Mouse (Mus musculus): Measurements from ENCODE around the gene Dnajc12.
"Not testable (repeated sequence)": the region's sequence is repeated elsewhere in the genome, so short reads cannot be mapped to it uniquely, and the experiment has no call there.

Dnajc12 gene

DNA sequence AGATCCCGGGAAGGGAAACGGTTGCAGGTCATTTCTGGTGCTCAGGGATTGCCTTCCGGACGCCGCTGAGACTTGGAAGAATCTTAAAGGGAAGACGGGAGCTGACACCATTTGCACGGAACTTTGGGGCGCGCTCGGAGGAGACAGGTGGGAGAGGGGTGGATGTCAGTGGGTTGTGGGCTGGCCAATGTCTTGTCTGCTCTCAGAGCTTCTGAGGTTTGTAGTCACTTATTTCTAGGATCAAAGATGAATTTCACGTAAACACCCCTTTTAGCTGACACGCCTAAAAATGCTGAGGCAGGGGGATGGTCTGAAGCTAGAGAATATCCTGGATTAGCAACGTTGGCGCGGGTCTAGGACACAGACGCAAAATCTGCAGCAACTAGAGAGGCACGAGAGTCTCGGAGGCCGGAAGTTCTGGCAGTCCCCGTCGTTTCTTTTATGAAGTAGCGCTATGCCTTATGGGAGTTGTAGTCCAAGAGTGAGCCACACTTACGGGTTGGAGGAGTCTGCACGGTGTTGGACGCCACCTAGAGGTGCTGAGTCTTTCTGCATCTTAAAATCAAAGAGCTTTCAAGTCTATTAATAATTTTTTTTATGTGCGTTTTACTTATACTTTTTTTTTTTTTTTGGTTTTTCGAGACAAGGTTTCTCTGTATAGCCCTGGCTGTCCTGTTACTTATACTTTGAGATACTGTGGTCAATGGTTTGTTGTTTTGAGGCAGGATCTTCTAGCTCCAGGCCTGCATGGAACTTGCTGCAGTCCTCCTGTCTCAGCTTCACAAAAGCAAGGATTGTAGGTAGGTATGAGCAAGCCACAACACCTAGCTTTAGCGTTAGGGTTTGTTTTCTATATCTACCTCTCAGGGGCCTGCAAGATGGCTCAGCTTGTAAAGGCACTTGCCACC, at the start of gene Dnajc12:
Dnajc12 (plus strand) TSS at position 72 of the 908 bp plus-strand sequence.
- peak; percentile 79 to 88 for DNase-seq

DNA sequence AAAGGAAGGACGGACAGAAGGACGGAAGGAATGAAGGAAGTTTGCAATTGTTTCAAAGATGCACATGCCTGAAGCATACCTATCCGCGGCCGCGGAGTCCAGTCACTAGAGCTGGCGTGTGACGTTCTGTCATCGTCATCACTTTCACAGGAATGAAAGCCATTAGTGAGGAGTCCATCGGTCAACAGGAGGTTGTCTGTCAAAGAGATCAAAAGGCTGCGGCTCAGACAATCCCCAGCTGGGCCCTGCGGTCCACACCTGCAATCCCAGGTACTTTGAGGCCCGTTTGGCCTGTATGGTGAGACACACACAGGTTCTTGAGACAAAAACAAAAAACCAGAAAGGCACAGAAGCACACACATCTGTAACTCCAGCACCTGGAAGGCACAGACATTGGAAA, 45.3 kb upstream of the Dnajc12 start:
- peak in 1 of 2 experiments; percentile 20 for DNase-seq

DNA sequence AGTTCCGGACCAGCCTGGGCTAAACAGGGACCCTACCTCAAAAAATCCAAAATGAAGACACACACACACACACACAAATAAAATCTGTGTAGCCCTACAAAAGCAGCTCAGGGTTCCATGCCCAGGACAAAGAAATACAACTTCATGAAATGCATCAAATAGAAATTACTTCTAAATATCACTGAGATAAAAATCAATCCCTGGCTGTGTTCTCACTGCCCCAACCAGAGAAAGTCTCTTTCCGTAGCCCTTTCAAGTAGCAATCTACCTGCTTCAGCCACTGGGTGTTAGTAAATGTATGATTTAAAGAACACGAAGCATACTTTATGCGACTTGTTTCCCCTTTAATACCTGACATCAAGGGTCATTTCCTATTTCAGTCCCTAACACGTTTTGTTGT, 44.9 kb upstream of the Dnajc12 start:
- DNase-seq: no peak

DNA sequence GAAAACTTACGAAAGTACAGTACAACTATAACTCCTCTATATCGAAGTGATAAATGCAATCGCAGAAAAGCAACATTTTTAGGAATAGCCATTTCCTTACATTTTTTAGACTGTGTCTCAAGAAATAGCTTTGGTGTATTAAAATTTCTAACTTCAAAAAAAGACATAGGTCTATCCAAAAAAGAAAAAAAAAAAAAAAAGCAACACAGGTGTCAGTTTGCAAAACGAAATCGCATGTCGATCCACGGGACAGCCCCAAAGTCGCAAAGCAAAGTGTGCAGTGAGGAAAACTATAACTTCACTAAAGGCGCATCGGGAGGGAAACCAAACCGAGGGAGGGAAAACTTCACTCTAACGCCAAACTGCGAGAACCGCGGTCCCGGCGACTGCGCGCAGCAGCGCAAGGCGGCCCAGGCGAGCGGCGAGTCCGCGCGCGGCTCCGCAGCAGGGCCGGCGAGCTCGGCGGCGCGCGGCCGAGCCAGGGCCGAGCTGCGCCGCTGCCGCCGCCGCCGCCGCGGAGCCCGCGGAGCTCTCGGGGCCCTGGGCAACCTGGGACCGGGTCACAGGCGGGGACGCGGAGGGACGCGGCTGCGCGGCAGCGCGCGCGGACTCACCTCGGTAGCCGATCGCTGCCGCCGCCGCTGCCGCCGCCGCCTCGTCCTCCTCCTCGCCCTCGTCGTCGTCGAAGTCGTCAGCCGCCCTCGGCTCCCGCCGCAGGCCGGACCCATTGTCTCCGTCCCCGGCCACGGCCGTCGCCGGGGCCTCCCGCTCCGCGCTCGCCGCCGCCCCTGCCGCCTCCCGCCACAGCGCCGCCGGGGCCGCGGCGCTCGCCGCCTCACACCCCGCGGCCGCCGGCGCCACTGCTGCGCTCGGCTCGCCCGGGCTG, 44.0 kb upstream of the Dnajc12 start:
- DNase-seq: peak in 1 of 2 experiments; percentile 81

DNA sequence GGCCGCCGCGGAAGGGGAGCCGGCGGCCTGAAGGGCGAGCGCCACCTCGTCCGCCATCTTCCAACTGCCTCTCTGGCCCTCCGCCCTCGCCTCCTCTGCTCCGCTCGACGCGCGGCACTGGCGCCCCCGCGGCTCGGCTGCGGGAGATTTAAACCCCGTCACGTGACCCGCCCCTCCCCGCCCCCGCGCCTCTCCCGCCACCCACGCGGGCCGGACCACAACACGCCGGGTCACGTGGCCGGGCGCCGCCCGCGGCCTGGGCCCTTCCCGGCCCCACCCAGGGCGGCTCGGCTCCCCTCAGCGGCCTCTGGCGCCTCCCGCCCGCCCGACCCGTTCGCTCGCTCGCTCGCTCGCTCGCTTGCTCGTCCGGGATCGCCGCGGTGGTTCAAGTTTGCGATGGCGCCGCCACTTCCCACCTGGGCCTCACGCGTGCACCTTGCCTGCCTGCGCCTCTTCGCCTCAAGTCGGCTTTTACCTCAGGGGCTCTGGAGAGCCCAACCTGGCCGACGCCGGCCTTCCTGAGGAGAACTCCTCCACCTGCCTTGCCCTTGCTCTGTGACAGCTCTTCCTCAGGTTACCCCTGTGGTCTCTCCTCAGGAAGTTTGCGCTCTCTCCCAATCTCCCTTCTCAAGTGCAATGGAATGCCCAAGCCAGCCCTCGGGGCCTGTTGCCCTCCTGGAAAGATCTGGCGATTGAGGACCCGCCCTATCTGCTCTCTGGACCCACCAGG, 43.2 kb upstream of the Dnajc12 start:
- DNase-seq: peak; percentile 96 to 98

DNA sequence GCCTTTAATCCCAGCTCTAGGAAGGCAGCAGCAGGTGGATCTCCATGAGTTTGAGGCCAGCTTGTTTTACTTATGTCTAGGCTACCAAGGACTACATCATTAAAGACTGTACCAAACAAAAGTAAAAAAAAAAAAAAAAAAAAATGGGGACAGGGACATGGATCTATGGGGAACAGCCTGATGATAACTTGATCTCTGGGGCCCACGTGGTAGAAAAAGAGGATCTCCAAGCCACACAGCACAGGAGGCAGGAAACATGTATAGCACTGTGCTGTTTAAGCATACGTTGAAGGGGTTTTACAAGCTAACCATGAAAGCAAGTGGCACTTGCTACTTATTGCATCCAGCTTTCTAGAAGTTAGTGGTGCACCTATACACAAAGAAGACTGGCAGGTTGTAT, 40.9 kb upstream of the Dnajc12 start:
- no peak for DNase-seq

DNA sequence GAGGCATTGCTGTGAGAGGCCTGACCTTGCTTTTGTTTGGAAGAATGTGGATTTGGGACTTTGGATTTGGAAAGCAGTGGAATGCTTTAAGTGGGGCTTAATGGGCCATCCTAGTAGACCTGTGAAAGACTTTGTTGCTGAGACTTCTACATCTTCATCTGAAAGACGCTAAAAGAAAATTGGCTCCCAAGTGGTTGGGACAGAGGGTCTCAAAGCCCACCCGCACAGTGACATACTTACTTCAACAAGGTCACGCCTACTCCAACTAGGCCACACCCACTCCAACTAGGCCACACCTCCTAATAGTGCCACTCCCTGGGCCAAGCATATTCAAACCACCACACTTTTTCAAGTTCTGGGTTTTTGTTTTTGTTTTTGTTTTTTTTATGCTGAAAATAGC, 37.5 kb upstream of the Dnajc12 start:
- no peak for DNase-seq

DNA sequence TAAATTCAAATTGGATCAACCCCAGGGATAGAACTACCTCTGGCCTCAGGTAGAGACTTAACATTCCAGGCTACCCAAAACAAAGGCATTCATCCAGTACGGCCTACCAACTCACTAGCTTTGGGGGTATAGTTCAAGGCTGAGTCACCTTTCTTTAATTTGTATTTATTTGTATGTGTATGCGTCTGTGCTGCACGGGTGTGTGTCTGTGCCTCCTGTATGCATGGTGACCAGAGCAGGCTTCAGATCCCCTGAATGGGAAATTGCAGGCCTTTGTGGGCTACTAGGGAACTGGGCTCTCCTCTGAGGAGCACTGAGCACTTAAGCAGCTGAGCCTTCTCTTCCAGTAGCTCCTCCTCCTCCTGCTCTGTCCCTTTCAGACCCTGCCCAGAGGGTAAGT, 34.0 kb upstream of the Dnajc12 start:
- DNase-seq: no peak

DNA sequence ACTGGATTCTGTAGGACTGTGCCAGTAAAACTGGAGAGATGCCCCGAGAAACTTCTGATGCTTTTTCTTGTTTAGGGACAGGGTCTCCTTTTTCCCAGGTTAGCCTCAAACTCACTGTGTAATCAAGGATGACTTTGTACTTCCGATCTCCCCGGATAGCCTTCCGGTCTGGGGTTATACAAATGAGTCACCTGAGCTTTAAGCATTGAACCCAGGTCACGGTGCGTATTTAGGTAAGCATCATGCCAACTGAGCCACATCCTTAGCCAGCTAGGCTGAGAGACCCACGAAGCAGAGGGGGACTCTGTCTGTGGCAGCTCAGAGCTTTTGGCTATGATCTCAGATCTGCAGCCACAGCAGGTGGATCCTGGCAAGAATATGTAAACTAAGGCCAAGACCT, 31.6 kb upstream of the Dnajc12 start:
- DNase-seq: no peak

DNA sequence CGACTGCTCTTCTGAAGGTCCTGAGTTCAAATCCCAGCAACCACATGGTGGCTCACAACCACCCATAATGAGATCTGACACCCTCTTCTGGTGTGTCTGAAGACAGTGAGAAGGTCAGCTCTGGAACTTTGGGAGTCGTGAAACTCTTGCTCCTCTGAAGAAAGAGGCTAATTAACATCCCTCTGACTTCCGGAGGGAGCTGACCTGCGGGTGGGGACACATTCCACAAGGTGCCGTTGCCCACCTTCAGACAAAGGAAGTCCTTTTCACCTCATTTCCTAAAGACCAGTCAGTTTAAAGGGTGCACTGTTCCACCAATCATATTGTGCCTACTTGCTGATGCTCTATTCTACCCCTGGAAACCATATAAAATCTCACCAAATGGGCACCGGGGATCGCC, 31.1 kb upstream of the Dnajc12 start:
- not testable (repeated sequence) for DNase-seq

DNA sequence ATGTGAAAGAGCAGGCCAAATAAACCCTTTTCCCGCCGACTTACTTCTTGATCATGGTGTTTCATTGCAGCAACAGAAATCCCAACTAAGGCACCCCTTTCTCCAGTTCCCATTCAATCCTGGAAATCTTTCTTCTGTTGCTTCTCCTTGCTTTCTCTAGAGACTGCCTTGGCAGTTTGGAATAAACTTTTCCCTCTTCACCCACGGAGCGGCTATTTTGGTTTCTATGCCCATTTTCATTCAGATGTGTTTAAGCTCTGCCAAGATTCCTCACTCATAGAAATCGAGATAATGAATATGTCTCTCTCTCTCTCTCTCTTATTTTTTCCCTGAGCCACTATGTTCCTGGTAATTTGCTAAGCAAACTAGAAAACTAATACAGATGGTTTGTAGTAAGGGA, 30.1 kb upstream of the Dnajc12 start:
- no peak for DNase-seq

DNA sequence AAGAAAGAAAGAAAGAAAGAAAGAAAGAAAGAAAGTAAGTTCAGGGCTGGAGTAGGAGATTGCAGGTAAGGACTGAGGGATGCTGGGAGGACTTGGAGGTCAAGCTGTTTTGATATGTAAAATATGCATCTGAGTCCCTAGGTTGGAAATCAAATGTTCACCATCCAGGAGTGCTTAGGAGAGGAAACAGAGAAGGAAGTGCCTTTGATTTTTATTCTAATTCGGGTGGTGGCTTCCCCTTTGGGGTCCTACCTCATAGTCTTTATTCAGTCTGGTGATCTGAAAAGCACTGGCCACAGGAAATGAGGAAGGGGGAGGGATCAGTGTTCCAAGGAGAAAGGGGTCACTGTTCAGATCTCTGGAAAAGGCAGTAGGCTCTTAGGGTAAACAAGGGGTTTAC, 21.7 kb upstream of the Dnajc12 start:
- no peak for DNase-seq

DNA sequence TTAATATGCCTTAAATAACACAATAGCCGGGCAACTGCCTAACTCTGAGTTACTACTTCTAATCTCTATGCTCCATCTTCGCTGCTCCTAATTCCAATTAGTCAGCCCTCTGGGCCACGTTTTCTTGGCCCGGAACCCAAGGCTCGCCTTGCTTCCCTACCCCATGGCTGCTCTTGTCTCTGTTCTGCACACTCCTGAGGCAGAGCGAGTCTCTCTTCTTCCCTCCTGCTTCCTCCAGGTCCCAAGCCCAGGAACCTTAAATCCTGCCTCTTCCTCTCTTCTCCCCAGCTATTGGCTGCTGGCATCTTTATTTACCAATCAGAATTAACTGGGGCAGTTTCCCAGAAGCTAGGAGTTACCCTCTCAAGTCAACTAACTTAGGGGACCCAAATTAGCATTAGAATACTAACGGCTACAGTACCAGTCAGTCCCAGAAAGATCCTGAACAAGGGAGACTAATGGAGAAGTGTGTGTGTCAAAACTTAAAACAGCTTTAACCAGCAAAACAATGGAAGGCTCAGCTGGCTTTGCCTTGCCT, 16.3 kb upstream of the Dnajc12 start:
- no peak for DNase-seq

DNA sequence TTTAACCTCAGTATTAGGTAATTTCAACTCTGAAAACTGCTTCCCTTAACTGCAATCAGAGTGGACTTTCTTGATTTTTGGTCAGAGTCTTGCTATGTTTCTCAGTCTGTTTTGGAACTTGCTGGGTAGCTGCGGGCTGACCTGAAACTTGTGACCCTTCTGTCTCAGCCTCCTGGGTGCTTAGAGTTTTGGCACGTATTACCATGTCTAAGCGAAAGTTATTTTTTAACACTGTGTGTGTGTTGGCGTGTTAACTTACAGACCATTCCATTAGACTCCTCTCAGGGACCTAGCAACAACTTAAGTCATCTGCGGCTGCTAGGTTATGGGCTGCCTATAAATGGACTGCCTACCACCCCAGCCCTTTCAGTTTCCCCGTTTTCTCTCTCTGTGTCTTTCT, 14.9 kb upstream of the Dnajc12 start:
- no peak for DNase-seq

DNA sequence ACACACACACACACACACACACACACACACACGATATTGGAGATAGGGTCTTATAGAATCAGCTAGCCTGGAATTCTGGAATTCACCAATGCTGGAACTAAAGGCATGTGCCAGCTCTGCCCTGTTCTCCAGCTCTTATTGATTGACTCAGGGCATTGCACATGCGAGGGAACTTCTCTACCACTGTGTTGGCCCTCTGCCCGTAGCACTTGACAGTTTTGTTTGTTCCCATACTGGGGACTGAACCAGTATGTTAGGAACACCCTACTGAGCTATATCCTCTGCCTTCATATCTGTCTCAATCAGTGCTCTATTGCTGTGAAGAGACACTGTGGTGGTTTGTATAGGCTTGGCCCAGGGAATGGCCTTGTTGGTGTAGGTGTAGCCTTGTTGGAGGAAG, 14.2 kb upstream of the Dnajc12 start:
- DNase-seq: no peak

DNA sequence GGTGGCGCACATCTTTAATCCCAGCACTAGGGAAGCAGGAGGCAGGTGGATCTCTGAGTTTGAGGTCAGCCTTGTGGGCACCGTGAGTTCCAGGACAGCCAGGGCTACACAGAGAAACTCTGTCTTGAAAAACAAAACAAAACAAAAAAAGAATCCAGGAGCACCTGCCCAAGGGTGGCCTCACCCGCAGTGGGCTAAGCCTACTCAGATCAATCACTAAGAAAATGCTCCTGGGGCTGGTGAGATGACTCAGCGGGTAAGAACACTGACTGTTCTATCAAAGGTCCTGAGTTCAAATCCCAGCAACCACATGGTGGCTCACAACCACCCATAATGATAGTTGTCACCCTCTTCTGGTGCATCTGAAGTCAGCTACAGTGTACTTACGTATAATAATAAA, 5.9 kb upstream of the Dnajc12 start:
- no peak for DNase-seq

DNA sequence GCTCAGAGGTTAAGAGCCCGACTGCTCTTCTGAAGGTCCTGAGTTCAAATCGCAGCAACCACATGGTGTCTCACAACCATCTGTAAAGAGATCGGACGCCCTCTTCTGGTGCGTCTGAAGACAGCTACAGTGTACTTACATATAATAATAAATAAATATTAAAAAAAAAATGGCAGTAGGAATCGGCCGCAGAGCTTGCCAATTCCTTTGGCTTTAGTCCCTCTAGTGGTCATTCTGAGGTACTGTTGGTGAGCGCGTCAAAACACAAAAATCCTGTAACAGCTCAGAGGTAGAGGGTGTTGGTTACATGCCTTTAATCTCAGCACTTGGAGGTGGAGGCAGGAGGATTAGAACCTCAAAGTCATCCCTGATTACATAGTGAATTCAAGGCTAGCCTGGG, 4.8 kb upstream of the Dnajc12 start:
- DNase-seq: peak; percentile 63 to 73

DNA sequence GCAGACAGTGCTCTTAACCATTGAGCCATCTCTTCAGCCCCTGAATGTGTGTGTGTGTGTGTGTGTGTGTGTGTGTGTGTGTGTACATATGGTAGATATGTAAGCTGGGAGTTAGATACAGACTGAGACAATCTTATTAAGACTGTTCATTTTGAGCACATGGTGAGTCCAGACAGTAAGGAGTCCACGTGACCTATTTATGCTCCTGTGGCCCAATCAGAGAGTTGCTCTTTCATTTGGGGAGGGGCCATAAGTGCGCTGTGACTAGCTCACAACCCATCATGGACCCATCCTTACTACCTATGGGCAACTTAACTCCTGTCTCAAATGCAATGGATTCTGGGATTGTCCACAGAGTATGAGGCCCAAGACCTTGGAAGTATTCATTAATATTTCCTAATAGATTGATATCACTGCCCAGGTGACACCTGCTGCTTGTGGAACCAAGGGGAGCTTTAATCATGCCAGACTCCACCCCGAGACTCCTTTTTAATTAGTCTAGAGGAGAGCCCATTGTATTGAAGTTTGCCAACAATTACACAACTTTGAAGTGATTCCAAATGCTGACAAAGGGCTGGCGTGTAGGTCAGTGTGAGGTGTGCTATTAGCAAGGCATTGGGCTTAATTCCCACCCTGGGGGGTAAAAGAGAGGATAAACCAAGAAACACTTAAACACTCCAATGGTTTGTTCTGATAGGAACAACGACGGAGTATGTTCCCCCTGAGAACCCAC, 3.1 kb upstream of the Dnajc12 start:
- DNase-seq: no peak

DNA sequence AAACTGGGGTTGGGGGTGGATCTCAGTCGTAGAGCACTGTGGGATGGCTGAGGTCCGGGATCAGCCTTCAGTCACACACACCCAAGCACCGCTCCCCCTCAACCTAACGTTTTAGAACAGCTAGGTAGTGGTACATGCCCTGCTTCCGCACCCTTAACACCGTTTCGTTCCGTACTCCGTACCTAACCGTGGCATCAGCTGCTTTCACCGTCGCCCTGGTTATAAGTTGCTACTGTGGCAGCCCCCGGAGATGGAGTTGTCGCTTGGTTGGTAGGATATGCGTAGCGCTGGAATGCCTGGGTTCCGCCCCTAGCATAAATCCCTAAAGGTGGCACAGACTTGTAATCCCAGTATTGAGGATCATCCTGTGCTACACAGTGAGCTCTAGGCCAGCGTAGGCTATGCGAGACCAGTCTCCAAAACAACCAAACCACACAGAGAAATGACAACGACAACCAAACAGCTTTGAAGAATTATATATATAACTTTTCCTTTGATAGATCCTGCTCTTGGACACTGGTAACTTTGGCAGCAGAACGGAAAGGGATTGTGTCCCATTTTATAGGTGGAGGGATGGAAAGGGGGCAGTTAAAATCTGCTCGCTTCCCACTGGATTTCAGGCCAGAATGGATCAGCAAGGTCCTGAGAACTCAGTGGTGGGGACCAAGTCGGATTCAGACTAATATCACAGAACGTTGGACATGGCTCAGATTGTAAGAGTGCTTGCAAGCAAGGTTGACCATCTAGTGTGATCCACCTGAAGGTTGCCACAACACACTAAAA, 554 bp upstream of the Dnajc12 start, which contains the start of gene Sirt1:
Sirt1 (minus strand) TSS at position 207 of the 783 bp plus-strand sequence.
- DNase-seq: peak; percentile 43 to 49

DNA sequence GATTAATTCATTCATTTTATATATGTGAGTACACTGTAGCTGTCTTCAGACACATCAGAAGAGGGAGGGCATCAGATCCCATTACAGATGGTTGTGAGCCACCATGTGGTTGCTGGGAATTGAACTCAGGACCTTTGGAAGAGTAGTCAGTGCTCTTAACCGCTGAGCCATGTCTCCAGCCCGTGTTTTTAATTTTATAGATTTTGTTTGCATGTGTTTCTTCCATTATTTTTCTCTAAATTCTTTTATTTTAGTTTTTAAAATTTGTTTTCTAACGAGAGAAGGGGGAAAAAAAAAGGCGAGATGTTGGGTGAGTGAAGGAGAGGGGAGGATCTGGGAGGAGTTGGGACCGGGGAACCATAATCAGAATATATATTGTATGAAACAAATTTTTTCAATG, 3.7 kb downstream of the Dnajc12 start:
- not testable (repeated sequence) for DNase-seq

DNA sequence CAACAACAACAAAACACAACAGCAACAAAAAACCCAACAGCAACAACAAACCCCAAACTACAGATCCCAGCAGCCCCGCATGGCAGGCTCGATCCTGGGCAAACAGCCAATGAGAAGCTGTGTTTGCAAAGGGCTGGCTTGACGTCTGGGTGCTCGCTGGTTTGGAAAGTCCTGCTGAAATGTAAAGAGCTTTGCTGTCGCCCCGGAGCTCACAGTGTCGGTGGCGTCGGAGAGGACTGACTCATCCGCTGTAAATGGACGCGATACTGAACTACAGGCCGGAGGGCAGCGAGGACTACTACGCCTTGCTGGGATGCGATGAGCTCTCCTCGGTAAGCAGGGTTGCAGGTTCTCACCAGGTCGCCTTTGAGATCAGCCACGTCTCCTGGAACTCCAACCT, 4.2 kb downstream of the Dnajc12 start:
- peak; percentile 89 to 94 for DNase-seq

All from cerebellum, postnatal 25 days (tissue).